Mouse (Mus musculus): Measurements from ENCODE around the gene Cxcl3. TPM values are rescaled to one million over a fixed set of nuclear protein-coding genes. Genes with fewer than 3 reads are reported as not detected.

Cxcl3 gene
- 0.87 and 1.5 TPM in 2 replicates for polyA plus RNA-seq (2012; rRNA removed)

DNA sequence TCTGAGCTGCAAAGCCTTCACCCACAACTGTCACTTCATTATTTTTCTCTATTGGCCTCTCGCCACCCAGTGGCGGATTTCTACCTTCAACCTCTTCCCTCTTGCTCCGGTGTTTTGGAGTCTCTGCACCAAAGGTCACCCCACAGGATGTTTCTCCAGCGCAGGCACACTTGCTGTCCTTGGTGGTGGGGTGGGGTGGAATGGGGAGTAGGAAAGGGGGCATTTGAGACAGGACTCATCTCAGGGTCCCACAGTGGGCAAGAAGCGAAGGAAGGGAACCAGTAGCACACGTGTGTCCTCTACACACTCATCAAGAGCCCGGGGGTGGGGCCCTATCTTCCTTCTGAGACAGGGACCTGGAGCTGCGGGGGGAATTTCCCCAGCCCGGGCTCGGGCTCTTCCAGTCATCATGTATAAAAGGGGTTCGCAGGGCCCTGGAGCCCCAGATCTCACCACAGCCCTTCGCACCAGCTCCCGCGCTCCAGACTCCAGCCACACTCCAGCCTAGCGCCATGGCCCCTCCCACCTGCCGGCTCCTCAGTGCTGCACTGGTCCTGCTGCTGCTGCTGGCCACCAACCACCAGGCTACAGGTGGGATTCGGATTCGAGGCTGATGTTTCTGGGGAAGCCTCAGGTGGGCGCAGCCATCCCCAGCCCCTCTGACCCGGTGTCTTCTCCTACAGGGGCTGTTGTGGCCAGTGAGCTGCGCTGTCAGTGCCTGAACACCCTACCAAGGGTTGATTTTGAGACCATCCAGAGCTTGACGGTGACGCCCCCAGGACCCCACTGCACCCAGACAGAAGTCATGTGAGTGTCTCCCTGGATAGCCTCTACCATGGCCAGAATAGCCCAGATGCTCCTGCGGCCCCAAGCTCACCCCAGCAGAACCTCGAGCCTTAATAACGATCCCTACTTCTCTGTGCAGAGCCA, at the start of gene Cxcl3:
Gene Cxcl3 (plus strand): TSS at position 445 of the 930 bp plus-strand sequence.
- no peak for TF ChIP-seq POLR2A (IDR thresholded peaks at IDR 0.05; ENCODE audit: borderline replicate concordance, extremely low read depth, low read depth, low read length)
- peak; percentile 9; the same call in 1 of the 2 replicates for TF ChIP-seq CTCF (IDR thresholded peaks at IDR 0.05; ENCODE audit: insufficient read depth, low read length)
- Histone ChIP-seq H3K4me3 (replicated peaks; ENCODE audit: extremely low read depth, low read depth, low read length) (peak within 1 kb of the TSS; percentile 37), H3K4me1 (ENCODE audit: control insufficient read depth, insufficient read depth, low read length) (0 out of 2 replicates have a peak, but pooled peaks cover 2% of the 10 kb centered on the region)
- DNase-seq = peak; percentile 46
- WGBS = 17% methylated on average over 26 of the region's 26 CpGs

DNA sequence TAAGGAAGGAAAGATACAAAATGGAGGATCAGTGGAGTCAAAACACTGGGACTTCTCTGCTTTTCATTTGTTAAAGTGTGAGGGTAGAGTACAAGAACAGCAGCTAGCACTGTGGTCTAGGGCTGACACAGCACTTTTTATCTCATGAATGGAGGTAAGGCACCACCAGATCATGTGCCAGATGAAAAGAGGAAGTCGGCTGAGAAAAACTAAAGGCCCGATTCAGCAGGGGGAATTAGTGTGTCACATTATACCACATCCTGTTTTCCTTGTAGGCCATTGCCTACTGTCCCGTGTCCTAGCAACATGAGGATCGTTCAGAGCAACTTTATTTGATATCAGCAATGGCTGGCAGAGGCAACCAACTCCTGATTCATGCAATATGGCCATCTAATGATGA, 43.9 kb upstream of the Cxcl3 start:
- WGBS = 28% methylated on average over 4 of the region's 4 CpGs
- TF ChIP-seq CTCF (IDR thresholded peaks at IDR 0.05; ENCODE audit: insufficient read depth, low read length) (no peak), POLR2A (IDR thresholded peaks at IDR 0.05; ENCODE audit: borderline replicate concordance, extremely low read depth, low read depth, low read length) (no peak)
- H3K4me1 ChIP-seq (ENCODE audit: control insufficient read depth, insufficient read depth, low read length) = no peaks in the 10 kb centered on the region
- no peak for DNase-seq
- no peak overlapping the region for H3K4me3 ChIP-seq (replicated peaks; ENCODE audit: extremely low read depth, low read depth, low read length)

DNA sequence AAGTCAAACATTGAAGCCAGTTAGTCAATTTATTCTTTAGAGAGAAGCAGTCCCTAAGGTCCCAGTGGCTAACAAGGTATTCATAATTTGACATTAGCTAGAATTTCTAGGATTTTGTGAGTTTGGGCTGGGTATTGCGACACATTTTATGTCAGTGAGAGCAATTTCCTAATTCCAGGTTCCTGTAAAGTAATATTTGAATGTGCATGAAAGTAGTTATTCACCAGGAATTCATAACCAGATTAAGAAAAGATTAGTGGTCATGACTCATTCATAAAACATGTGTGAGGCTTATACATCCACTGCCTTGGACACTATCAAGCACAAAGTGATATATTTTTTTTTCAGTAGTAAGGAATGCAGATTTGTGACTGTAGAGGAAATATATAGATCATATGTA, 32.0 kb upstream of the Cxcl3 start:
- Histone ChIP-seq H3K4me3 (replicated peaks; ENCODE audit: extremely low read depth, low read depth, low read length) (no peak overlapping the region), H3K4me1 (ENCODE audit: control insufficient read depth, insufficient read depth, low read length) (peaks cover 1% of the 10 kb centered on the region; the same call in 1 of the 2 replicates)
- 82% methylated on average over 1 of the region's 1 CpGs for WGBS
- TF ChIP-seq POLR2A (IDR thresholded peaks at IDR 0.05; ENCODE audit: borderline replicate concordance, extremely low read depth, low read depth, low read length) (no peak), CTCF (IDR thresholded peaks at IDR 0.05; ENCODE audit: insufficient read depth, low read length) (no peak)
- DNase-seq = no peak

DNA sequence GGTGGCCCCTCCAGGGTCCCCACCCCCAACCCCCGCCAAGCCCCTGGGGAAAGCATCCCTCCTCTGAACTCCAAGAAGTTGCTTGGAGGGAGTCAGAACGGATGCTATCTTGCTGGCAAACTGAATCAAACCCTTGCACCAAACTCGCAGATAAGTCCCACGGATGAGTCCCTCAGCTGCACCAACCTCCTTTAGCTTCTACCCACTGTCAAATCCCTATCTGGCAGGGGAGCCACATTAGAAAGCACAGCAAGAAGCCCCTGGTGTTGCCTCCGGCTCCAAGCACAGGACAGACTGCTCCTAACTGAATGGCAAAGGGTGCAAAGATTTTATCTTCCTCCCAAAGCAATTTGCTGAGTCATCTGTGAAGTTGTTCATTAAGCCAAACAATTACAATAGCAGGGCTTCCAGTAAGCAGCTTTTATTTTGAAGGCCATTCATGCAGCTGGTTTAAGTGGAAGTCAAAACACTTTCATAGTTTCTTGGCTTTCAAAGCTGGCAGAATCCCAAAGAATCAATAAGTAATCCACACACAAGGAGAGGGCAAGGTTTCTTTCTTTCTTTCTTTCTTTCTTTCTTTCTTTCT, 27.8 kb upstream of the Cxcl3 start:
- 44% methylated on average over 5 of the region's 5 CpGs for WGBS
- peak; percentile 23 for DNase-seq
- peaks cover 3% of the 10 kb centered on the region; the same call in 1 of the 2 replicates for H3K4me1 ChIP-seq (ENCODE audit: control insufficient read depth, insufficient read depth, low read length)
- TF ChIP-seq POLR2A (IDR thresholded peaks at IDR 0.05; ENCODE audit: borderline replicate concordance, extremely low read depth, low read depth, low read length) (no peak), CTCF (IDR thresholded peaks at IDR 0.05; ENCODE audit: insufficient read depth, low read length) (no peak)
- H3K4me3 ChIP-seq (replicated peaks; ENCODE audit: extremely low read depth, low read depth, low read length) = no peak overlapping the region

DNA sequence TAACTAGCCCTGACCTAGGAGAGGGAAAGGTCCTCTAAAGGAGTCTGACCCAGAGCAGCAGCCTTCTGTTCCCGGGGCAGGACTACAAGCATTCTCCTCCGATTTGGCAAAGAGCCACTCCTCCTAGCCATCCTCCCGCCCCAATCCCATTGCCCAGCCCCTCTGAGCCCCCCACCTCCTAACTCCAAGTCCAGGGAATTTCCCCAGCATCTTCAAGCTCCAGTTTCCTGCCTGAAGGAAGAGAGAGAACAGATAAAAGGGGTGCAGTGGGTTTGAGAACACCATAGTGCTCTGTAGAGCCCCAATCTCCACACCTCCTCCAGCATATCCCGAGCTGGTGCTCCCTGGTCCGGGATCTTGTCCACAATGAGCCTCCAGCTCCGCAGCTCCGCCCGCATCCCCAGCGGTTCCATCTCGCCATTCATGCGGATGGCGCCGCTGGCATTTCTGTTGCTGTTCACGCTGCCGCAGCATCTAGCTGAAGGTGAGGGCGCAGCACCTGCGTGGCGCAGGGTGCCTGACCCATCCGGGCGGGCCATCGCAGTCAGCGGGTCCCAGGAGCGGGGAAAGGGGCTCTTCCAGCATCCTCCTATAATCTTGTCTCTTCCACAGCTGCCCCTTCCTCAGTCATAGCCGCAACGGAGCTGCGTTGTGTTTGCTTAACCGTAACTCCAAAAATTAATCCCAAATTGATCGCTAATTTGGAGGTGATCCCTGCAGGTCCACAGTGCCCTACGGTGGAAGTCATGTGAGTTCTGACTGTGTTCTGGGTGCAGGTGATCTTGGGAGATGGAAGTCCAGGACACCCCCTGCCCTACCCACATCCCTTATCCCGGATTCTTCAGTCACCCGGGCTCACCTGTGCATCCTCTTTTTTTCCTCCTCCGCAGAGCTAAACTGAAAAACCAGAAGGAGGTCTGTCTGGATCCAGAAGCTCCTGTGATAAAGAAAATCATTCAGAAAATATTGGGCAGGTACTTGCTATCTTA, 26.5 kb upstream of the Cxcl3 start, which contains the start of gene Cxcl5:
Gene Cxcl5 (plus strand): TSS at position 284 of the 989 bp plus-strand sequence.
- 6% methylated on average over 32 of the region's 32 CpGs for WGBS

DNA sequence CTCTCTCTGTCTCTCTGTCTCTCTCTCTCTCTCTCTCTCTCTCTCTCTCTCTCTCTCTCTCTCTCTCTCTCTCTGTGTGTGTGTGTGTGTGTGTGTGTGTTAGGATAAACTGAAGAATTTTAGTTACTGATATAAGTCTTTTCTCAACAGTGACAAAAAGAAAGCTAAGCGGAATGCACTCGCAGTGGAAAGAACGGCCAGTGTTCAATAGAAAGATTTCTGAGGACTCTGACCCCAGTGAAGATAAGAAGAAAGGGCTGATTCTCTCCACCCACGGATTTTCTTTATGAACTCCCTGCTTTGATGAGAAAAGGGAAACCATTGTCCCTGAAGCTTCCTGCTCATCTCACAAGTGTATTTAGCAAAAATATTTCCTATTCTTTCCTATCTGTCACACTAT, 25.6 kb upstream of the Cxcl3 start:
- no peak overlapping the region for H3K4me3 ChIP-seq (replicated peaks; ENCODE audit: extremely low read depth, low read depth, low read length)
- WGBS = 57% methylated on average over 4 of the region's 4 CpGs
- peaks cover 3% of the 10 kb centered on the region; the same call in 1 of the 2 replicates for H3K4me1 ChIP-seq (ENCODE audit: control insufficient read depth, insufficient read depth, low read length)
- no peak for TF ChIP-seq POLR2A (IDR thresholded peaks at IDR 0.05; ENCODE audit: borderline replicate concordance, extremely low read depth, low read depth, low read length)
- no peak for TF ChIP-seq CTCF (IDR thresholded peaks at IDR 0.05; ENCODE audit: insufficient read depth, low read length)
- DNase-seq = no peak

More for the DNA sequence above, 26.5 kb upstream of the Cxcl3 start, which contains the start of gene Cxcl5:
- DNase-seq = peak; percentile 28
- Histone ChIP-seq H3K4me3 (replicated peaks; ENCODE audit: extremely low read depth, low read depth, low read length) (peak within 1 kb of the TSS; percentile 13), H3K4me1 (ENCODE audit: control insufficient read depth, insufficient read depth, low read length) (peaks cover 3% of the 10 kb centered on the region; the same call in 1 of the 2 replicates)
- TF ChIP-seq CTCF (IDR thresholded peaks at IDR 0.05; ENCODE audit: insufficient read depth, low read length) (no peak), POLR2A (IDR thresholded peaks at IDR 0.05; ENCODE audit: borderline replicate concordance, extremely low read depth, low read depth, low read length) (no peak)

DNA sequence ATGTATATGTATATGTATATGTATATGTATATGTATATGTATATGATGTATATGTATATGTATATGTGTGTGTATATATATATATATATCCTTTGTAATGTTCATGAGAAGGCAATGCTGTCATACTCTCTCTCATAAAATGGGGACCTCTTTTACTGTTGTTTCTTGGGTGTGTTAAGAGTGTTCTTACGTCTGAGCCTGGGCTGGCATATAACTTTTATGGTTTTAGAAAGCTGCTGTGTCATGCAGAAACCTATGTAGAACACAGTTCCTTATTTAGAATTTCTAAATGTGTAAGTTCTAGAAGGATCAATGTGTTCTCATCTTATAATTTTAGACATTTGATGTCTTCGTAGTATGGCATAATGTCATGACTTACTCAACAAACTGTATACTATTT, 25.1 kb upstream of the Cxcl3 start:
- 91% methylated on average over 2 of the region's 2 CpGs for WGBS
- peaks cover 3% of the 10 kb centered on the region; the same call in 1 of the 2 replicates for H3K4me1 ChIP-seq (ENCODE audit: control insufficient read depth, insufficient read depth, low read length)
- no peak overlapping the region for H3K4me3 ChIP-seq (replicated peaks; ENCODE audit: extremely low read depth, low read depth, low read length)
- no peak for DNase-seq
- TF ChIP-seq CTCF (IDR thresholded peaks at IDR 0.05; ENCODE audit: insufficient read depth, low read length) = no peak
- no peak for TF ChIP-seq POLR2A (IDR thresholded peaks at IDR 0.05; ENCODE audit: borderline replicate concordance, extremely low read depth, low read depth, low read length)

DNA sequence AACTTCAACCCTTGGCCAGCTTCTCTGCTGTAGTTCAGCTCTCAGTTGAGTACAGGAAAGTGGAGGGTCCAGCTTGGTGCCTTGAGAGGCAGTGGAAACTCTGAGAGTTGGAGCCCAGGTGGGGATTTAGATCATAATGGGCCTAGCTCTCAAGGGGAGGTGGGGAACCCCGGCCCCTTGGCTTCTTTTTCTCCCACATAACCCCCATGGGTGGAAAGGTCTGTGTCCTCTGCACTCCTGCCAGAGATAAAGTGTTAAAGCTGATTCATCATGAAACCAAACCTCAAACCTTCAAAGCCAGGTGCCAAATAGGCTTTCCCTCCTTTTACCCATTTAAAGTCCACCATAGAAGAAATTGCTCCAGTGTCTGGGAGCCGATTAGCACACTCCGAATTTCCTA, 24.1 kb upstream of the Cxcl3 start:
- TF ChIP-seq POLR2A (IDR thresholded peaks at IDR 0.05; ENCODE audit: borderline replicate concordance, extremely low read depth, low read depth, low read length) = no peak
- TF ChIP-seq CTCF (IDR thresholded peaks at IDR 0.05; ENCODE audit: insufficient read depth, low read length) = no peak
- WGBS = 83% methylated on average over 3 of the region's 3 CpGs
- peaks cover 3% of the 10 kb centered on the region; the same call in 1 of the 2 replicates for H3K4me1 ChIP-seq (ENCODE audit: control insufficient read depth, insufficient read depth, low read length)
- no peak overlapping the region for H3K4me3 ChIP-seq (replicated peaks; ENCODE audit: extremely low read depth, low read depth, low read length)
- DNase-seq = no peak

All from lung, adult 2 months (tissue).